Mouse (Mus musculus) adrenal gland, adult 8-10 months (tissue): ENCODE results near the gene Preb. TPM values are rescaled to one million over a fixed set of nuclear protein-coding genes. Genes with fewer than 3 reads are reported as not detected.

Source experiments
- total RNA-seq, 4 experiments: library from RNA; stranded (reverse); gene quantifications; 2 replicates each; pipeline ENCODE4 v1.2.4; 2022

The Preb gene
- total RNA-seq, 4 experiments from 2014 or later: 129 to 211 (median 186) TPM

Other genes starting within 250 kb of the Preb start
- gene Dpysl5, start 248.8 kb downstream of the Preb start, total RNA-seq: 1 to 10 TPM; 1.5 to 4.0 (median 2.7) TPM
- 10 to 100 TPM; 75.9 to 93.2 (median 85.2) TPM for gene Mapre3, start 145.7 kb downstream of the Preb start, total RNA-seq
- gene Tmem214, start 92.3 kb downstream of the Preb start, total RNA-seq: 10 to 100 TPM; 55.5 to 66.8 (median 59.6) TPM
- gene Agbl5, start 71.7 kb downstream of the Preb start, total RNA-seq: 10 to 100 TPM in 3 of 4 experiments, 1 to 10 TPM in 1; 9.9 to 22.6 (median 17.7) TPM
- gene Ost4, start 52.6 kb downstream of the Preb start, total RNA-seq: 100 to 1,000 TPM; 210 to 235 (median 214) TPM
- 10 to 100 TPM; 48.7 to 62.4 (median 51.8) TPM for gene Emilin1, start 47.0 kb downstream of the Preb start, total RNA-seq
- gene Khk, start 38.9 kb downstream of the Preb start, total RNA-seq: 10 to 100 TPM; 60.9 to 74.4 (median 69.4) TPM
- 1 to 10 TPM; 1.0 to 3.0 (median 1.8) TPM for gene Cgref1, start 14.8 kb downstream of the Preb start, total RNA-seq
- 1 to 10 TPM; 1.0 to 2.5 (median 1.4) TPM for gene Tcf23, start 8.3 kb upstream of the Preb start, total RNA-seq
- gene Atraid, start 88.0 kb upstream of the Preb start, total RNA-seq: 100 to 1,000 TPM; 122 to 138 (median 130) TPM
- gene Slc5a6, start 88.6 kb upstream of the Preb start, total RNA-seq: 10 to 100 TPM; 33.5 to 46.4 (median 38.1) TPM
- 10 to 100 TPM; 23.1 to 52.0 (median 33.6) TPM for gene Cad, start 94.4 kb upstream of the Preb start, total RNA-seq
- not detected for gene Dnajc5g, start 145.9 kb upstream of the Preb start, total RNA-seq
- gene Slc30a3, start 147.9 kb upstream of the Preb start, total RNA-seq: under 1 TPM in 1 of 4 experiments, not detected in 3; 0.28 TPM
- gene Trim54, start 156.4 kb upstream of the Preb start, total RNA-seq: not detected
- not detected for gene Ucn, start 178.5 kb upstream of the Preb start, total RNA-seq
- 10 to 100 TPM; 63.7 to 83.4 (median 76.4) TPM for gene Mpv17, start 193.9 kb upstream of the Preb start, total RNA-seq
- gene Gm29609, start 219.6 kb upstream of the Preb start, total RNA-seq: 1 to 10 TPM in 3 of 4 experiments, under 1 TPM in 1; 0.41 to 3.9 (median 2.9) TPM
- gene Gtf3c2, start 219.8 kb upstream of the Preb start, total RNA-seq: 10 to 100 TPM; 65.5 to 98.8 (median 71.9) TPM
- 100 to 1,000 TPM; 109 to 135 (median 126) TPM for gene Snx17, start 232.9 kb upstream of the Preb start, total RNA-seq
- 10 to 100 TPM; 34.5 to 44.5 (median 38.9) TPM for gene Eif2b4, start 233.1 kb upstream of the Preb start, total RNA-seq
- gene Zfp513, start 241.9 kb upstream of the Preb start, total RNA-seq: 10 to 100 TPM; 23.8 to 41.1 (median 37.2) TPM